Mouse (Mus musculus): Measurements from ENCODE around the gene Sclt1.

Gene Sclt1

GRCm38 (mm10) chr3:41586917-41587316, 155.4 kb downstream of the Sclt1 start:
- in situ Hi-C loops (cut with MboI, MseI), result no loop called here

- in situ Hi-C loops (cut with MboI, MseI), result no loop called here
These were observed 156.0 kb downstream of the Sclt1 start for GRCm38 (mm10) chr3:41586330-41586729.

GRCm38 (mm10) chr3:41585548-41585947, 156.8 kb downstream of the Sclt1 start:
- in situ Hi-C loops (cut with MboI, MseI), result no loop called here

- in situ Hi-C loops (cut with MboI, MseI), result no loop called here
These were observed 158.7 kb downstream of the Sclt1 start for GRCm38 (mm10) chr3:41583621-41584020.

GRCm38 (mm10) chr3:41583092-41583491, 159.2 kb downstream of the Sclt1 start:
- in situ Hi-C loops (cut with MboI, MseI), result no loop called here

- in situ Hi-C loops (cut with MboI, MseI), result no loop called here
These were observed 160.1 kb downstream of the Sclt1 start for GRCm38 (mm10) chr3:41582256-41582655.

GRCm38 (mm10) chr3:41581436-41581835, 160.9 kb downstream of the Sclt1 start:
- in situ Hi-C loops (cut with MboI, MseI), result no loop called here

GRCm38 (mm10) chr3:41580401-41581323, 161.7 kb downstream of the Sclt1 start:
- in situ Hi-C loops (cut with MboI, MseI), result no loop called here

- in situ Hi-C loops (cut with MboI, MseI), result no loop called here
These were observed 162.4 kb downstream of the Sclt1 start for GRCm38 (mm10) chr3:41579873-41580272.

GRCm38 (mm10) chr3:41577240-41577639, 165.1 kb downstream of the Sclt1 start:
- in situ Hi-C loops (cut with MboI, MseI), result no loop called here
